Mouse (Mus musculus) forelimb bud, embryonic 11.5 days (tissue): ENCODE data around the gene Tspan9.
A peak's percentile ranks its signal among the peaks of the same experiment; 100 is the strongest.

ENCODE experiments used
- DNase-seq: peaks from one replicate; pipeline ENCODE4 v3.0.0-alpha.2; 2012; ENCODE audit warnings: low read depth, low spot score

Tspan9 gene

GRCm38 (mm10) chr6:128143390-128144020 is at the start of gene Tspan9:
Tspan9 (minus strand) TSS chr6:128143594.
- DNase-seq: peak; percentile 78

DNA sequence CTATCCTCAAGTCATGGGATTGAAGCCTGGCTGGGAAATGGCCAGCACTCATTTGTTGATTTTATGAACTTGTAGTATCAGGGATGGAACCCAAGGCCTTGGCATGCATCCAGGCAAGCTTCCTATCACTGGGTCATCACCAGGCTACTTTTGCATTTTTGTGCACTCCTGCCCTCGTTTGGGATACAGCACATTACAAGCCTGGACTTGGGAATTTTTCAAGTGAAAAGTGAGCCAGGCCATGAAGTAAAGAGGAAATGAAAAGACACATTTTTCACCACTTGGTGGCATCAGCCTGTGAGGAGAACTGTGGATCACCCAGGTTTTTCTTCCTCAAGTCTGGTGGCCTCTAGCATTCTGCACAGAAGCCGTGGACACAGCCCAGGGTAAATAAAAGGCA is 40.1 kb upstream of the Tspan9 start:
- DNase-seq: no peak

GRCm38 (mm10) chr6:128181176-128181575 is 37.8 kb upstream of the Tspan9 start:
- DNase-seq: no peak

DNA sequence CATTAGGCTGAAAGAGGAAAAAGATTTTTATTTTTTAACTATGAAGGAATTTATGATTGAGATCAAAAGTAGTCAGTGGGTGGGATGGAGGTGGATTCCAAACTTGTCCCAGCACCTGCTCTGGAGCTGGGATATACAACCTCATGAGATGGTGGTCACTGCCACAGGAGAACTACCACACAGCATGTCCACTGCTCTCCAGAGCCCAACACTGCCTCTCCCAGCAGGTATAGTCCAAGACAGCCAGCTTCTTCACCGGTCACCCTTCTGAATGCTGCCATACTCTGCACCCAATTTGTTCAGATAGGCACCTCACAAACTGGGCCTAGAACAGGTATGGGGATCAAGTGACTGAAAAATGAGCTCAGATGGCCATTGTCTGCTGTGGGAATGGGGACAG is 36.3 kb upstream of the Tspan9 start:
- DNase-seq: no peak

DNA sequence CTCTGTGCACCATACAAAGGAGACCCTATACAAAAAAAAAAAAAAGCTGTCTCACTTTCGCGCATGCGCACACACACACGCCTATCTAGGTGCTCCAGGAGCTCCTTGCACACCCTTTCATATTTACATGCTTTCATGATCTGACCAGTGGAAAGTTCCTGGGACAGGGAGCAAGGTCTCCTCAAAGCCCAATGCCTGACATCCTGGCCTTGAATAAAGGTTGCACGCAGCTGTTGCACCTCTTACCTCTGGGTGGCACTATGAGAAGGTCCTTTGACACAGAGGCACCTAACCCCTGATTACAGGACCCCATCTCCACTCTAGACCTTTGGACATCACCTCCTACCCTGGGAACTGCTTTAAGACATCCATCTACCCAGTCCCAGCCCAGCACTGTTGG is 35.9 kb upstream of the Tspan9 start:
- no peak for DNase-seq

GRCm38 (mm10) chr6:128178681-128179080 is 35.3 kb upstream of the Tspan9 start:
- DNase-seq: no peak

DNA sequence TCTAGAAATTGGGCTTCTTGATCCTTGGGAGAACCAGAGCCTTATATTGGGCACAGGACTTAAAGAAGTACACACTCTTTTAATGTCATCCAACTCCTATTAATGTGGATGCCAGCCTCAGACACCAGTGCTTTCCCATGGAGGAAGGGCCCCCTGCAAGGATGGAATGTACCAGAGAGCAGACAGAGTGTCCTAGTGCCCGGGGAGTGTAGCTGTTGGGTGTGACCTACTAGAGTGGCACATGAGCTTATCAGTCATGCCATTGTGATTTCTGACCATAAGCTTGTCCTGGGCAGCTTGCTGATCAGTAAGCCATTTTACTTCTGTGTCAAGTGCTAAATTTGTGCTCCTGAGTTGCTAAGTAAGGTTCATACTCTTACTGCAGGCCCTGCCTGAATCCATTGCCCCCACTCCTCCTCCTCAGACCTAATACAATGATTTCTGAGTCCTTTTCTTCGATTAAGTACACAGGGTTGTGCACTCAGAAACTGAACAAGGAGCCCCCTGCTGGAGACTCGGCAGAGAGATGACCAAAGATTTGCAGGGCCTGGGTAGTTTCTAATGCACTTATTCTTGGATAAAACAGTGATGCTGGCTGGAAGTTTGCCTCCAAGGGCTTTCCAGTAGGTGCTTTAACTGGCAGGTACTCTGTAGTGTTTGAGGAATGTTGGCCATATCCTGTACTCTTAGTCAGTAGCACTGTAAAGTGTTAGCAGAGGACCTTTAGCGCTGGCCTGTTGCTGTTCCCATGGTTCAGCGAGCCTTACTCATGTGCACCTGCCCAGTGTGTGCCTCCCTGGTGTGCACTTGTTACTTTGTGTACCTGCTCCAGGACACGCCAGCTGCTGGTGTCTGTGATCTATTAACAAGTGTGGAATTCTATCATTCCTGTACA is 25.6 kb upstream of the Tspan9 start:
- DNase-seq: peak; percentile 23

GRCm38 (mm10) chr6:128165564-128165963 is 22.2 kb upstream of the Tspan9 start:
- no peak for DNase-seq

- no peak for DNase-seq
These were observed 21.2 kb upstream of the Tspan9 start for GRCm38 (mm10) chr6:128164632-128165031.

DNA sequence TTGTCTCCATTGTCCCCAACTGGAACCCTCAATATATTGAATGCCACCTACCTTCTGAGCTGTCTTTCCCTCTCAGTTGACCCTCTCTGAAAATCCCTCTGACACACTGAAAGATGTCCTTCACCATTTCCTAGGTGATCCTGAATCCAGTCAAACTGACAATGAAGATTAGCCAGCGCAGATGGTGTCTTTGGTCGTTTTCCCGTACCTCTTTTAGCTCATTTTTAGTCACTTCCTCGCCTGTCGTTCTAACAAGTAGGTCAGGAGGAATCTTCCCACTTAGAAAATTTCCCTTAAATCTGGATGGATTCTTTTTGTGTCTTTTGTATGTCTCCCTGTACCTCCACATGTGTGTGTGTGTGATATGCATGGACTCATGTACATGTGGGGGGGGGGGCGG is 15.7 kb upstream of the Tspan9 start:
- no peak for DNase-seq

- no peak for DNase-seq
These were observed 14.6 kb upstream of the Tspan9 start for GRCm38 (mm10) chr6:128158031-128158430.

- no peak for DNase-seq
These were observed 13.1 kb upstream of the Tspan9 start for GRCm38 (mm10) chr6:128156476-128156875.

GRCm38 (mm10) chr6:128155935-128156334 is 12.5 kb upstream of the Tspan9 start:
- DNase-seq: no peak

DNA sequence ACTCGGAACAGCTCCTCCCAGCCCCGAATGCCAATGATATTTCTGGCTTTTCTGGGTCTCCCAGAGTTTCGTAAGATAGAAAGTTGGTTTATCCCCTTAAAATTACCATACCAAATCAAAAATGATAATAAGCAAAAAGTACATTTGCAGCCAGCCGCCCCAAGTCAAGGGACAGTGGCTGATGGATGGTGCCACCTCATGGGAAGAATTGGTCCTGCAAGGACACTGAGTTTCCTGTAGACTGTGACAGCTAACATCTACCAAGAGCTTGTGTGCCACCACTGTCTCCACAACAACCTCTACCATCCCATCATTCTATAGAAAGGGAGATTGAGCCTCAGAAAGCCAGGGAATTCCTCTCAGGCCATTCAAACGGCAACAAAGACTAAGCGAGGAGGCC is 2.4 kb upstream of the Tspan9 start:
- no peak for DNase-seq

DNA sequence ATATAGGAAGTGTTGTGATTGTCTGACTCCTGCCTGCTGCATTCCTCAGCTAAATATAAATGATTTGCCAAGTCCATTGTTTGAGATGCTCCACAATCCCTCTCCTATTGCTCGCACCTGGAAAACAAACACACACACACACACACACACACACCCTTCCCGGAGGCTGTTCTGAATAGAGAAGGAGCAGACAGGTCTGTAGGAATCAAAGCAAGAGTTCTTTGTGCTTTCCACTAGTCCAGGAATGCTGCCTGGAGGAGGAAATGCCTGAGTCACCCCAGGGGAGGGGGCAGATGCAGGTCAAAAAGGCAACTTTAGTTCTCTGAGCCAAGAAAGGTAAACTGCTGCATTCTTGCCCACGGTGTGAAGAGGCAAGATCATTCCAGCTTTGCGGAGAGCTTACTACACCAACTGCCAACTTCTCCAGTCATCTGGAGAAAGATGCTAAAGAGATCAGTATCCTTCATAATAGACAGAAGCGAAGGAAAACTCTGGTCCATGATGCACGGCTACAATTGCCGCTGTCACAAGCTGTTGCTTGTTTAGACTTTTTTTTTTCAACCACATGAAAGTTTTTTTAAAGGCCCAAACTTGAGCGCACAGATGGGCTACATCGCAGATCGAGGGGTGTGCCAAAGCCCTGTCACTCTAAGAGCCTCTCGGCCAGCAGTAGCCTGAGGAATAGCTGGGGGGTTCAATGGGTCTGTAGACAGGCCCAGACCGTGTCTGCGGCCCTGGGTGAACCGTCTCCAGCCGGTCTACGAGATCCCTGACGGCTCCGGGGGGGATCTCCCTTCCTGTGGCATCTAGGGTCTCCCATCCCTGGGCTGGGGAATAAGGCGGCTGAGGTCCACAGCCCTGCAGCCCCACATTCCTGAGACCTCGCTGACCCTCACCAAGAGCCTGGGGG is 770 bp downstream of the Tspan9 start:
- DNase-seq: peak; percentile 40

DNA sequence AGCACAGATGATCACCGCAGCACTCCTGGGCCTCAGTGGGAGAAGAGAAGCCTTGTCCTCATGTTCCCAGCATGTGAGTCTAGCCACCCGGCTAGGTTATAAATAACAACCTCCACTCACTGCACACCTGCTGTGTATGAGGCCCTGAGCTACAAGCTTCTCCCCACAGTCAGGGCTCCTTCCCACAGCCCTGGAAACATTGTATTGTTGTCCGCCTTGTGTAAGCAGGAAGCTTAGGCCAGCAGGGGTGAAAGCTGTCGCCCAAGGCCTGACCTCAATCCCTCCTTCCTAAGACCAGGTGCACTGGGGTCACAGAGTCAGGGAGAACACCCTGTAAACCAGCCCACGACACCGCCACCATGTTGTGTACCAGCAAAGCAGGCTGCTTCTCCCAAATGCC is 2.7 kb downstream of the Tspan9 start:
- no peak for DNase-seq

- DNase-seq: no peak
These were observed 5.5 kb downstream of the Tspan9 start for GRCm38 (mm10) chr6:128137855-128138254.

- peak; percentile 34 for DNase-seq
These were observed 6.7 kb downstream of the Tspan9 start for GRCm38 (mm10) chr6:128136654-128137053.

DNA sequence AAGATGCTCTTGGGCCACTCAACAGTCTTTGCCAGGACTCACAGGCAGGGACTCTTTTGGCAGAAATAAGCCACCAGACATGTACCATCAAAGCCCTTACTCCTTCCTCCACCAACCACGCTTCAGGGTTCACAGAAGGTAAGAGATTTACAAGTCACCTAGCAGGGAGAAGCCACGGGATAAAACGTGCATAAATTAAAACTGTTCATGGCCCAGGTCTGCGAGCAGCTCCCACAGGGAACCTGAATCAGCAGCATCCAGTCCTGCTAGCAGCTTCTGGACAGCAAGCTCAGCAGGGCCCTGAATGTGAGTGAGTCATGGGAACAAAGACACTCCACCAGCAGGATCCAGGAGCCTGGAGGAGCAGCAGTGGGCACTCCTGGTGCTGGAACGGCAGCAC is 7.9 kb downstream of the Tspan9 start:
- DNase-seq: no peak

DNA sequence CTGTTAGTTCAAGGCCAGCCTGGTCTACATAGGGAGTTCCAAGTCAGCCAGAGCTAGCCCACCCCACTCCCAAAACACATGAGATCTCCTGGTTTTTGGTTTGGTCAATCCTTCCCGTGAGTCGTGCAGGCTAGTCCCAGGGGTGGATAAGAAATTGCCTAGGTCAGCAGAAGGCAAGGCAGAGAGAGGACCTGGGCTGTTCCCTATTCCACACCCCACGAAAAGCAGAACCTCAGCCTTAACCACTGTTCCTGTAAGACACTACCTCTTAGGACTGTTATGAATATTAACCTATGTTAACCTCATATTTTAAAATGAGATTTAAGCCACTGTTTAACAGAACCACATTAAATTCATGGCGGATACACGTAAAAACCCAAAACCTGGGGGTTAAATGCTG is 8.4 kb downstream of the Tspan9 start:
- DNase-seq: no peak

DNA sequence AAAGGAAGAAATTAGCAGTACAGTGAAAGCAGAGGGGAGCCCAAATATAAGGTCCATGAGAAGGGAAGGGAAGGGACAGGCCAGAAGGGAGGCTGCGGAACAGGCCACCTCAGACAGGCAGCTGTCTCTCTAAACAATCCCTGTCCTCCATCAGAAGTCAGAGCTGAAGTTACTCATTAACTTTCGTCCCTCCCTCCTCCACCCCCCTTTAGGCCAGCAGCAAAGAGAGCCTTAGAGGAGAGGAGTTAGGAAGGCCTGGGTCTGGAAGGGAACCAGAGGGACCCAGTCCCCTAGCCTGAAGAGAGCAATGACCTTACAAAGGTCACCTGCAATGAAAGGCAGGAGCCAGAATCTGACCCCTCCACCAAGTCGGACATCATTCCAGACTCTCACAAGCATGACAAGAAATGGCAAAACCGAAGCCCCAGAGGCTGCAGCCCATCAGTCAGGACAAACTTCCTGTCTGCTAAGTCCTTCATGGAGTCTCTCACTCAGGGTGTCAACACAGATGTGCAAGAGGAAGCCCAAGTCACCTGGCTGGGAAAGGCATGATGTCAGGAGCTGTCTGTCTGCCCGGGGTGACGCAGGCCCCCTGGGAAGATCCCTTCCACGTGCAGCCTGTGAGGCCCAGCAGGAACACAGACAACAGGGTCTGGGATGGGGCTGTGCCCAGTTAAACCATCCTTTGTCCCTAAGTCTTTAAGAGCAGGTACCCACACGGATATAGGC is 9.0 kb downstream of the Tspan9 start:
- no peak for DNase-seq
